Mouse (Mus musculus) limb, embryonic 10.5 days (tissue): ENCODE results near the gene Gpank1. TPM values are rescaled to one million over a fixed set of nuclear protein-coding genes. Genes with fewer than 3 reads are reported as not detected.

Source experiments
- DNase-seq: peaks from one replicate; pipeline ENCODE4 v3.0.0-alpha.2; 2017; ENCODE audit warnings: low spot score
- H3K27ac ChIP-seq: fragments of 300-500 bp; sonication (generic); 2 replicates; pipeline ENCODE4 v1.5.1; 2016; ENCODE audit warnings: mild to moderate bottlenecking
- H3K27me3 ChIP-seq: fragments of 300-500 bp; sonication (generic); 2 replicates; pipeline ENCODE4 v1.6.1; 2016; ENCODE audit warnings: low read depth, mild to moderate bottlenecking; ENCODE audit not compliant: poor library complexity, severe bottlenecking
- H3K36me3 ChIP-seq: fragments of 300-500 bp; sonication (generic); 2 replicates; pipeline ENCODE4 v1.6.1; 2016; ENCODE audit warnings: mild to moderate bottlenecking, moderate library complexity
- H3K4me1 ChIP-seq: fragments of 300-500 bp; sonication (generic); 2 replicates; pipeline ENCODE4 v1.6.1; 2016
- H3K4me3 ChIP-seq: fragments of 300-500 bp; sonication (generic); 2 replicates; pipeline ENCODE4 v1.5.1; 2016; ENCODE audit warnings: mild to moderate bottlenecking, moderate library complexity
- H3K9me3 ChIP-seq: fragments of 300-500 bp; sonication (generic); replicated peaks from 2 replicates; pipeline ENCODE4 v1.6.1; 2016; ENCODE audit warnings: mild to moderate bottlenecking
- WGBS: fragments of 180-500 bp; shearing (Covaris S2); methylation state at CpG from one replicate; pipeline ENCODE4 v1.1.7; 2016; 5-methylcytosine and 5-hydroxymethylcytosine counted together
- polyA plus RNA-seq: library from polyadenylated mRNA; unstranded; fragments of >200 nt; fragmentation: Nextera tagmentation; extraction: Ambion mirVana; gene quantifications from 2 replicates; pipeline ENCODE4 v1.2.1, GENCODE M21; 2016

Gpank1 gene
- polyA plus RNA-seq, 1 experiment from 2014 or later = 33.9 TPM

DNA sequence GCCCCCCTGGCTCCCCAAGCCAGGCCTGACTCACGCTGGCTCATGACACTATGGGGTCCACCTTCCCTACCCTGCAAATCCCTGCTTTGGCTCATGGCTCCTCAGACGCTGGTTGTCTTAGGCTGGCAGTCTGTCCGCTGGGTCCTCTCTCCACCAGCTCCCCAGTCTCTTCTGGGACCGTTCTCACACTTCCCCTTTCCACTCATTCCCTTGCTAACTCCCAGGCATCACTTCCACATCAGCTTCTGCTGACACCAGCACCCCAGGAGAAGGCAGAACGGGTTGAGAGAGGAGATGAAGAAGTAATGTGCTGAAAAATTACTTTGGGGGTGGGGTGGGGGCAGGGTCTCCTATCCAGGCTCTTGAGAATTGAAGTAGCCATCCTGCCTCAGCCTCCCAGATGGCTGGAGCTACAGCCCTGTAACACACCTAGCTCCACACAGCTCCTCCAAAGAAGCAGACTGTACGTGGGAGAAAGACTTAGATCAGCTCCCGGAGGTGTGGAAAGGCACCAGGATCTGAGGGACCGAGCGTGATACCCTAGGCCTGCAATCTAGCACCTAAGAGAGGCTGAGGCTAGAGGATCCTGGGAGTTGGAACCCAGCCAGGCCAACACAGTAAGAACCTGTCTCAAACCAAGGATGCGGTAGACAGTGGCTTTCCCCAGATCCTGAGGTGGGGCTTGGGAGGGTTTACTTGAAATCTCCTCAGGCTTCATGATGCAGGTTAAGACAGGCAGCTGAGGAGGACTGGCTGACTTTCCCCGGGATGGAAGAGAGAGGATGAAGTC, 51.4 kb downstream of the Gpank1 start:
- Histone ChIP-seq H3K27ac (no peak overlapping the region), H3K36me3 (no peaks in the 10 kb centered on the region), H3K4me1 (peaks cover 11% of the 10 kb centered on the region), H3K4me3 (no peak overlapping the region), H3K9me3 (no peaks in the 10 kb centered on the region), H3K27me3 (no peaks in the 10 kb centered on the region)
- WGBS = 69% methylated on average over 11 of the region's 11 CpGs
- no peak for DNase-seq

DNA sequence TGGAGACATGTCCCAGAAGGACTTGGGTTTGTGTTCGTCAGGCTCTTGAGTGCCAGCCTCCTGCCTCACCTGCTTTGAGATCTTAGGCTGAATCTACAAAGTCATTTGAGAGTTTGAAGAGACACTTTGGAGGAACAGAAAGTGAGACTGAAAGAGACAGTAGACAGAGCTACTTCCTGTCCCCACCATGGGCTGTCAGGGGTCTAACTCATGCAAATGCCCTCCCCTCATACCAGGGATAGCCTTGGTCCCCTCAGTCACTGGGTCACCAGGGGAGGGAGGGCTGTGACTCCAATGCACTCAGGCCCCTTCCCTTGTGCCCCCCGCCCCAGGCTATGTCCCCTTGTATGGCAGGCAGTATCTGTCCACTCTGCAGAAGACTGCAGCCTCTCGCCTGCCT, 52.1 kb downstream of the Gpank1 start:
- Histone ChIP-seq H3K9me3 (no peaks in the 10 kb centered on the region), H3K4me3 (no peak overlapping the region), H3K4me1 (peaks cover 11% of the 10 kb centered on the region), H3K36me3 (no peaks in the 10 kb centered on the region), H3K27me3 (no peaks in the 10 kb centered on the region), H3K27ac (no peak overlapping the region)
- DNase-seq = no peak
- WGBS = 74% methylated on average over 3 of the region's 3 CpGs

Other genes with a start within 250 kb of the Gpank1 start
- gene Zbtb12, start 242.0 kb upstream of the Gpank1 start, polyA plus RNA-seq = 6.2 and 6.3 TPM in 2 replicates
- 0.06 TPM in 1 of 2 replicates, not detected in the other for gene Gm20547, start 239.4 kb upstream of the Gpank1 start, polyA plus RNA-seq
- 0.29 and 0.40 TPM in 2 replicates for gene C2, start 223.2 kb upstream of the Gpank1 start, polyA plus RNA-seq
- 109 and 116 TPM in 2 replicates for gene Ehmt2, start 223.0 kb upstream of the Gpank1 start, polyA plus RNA-seq
- not detected in 2 replicates for gene Slc44a4, start 207.0 kb upstream of the Gpank1 start, polyA plus RNA-seq
- gene Neu1, start 190.2 kb upstream of the Gpank1 start, polyA plus RNA-seq = 14.6 and 16.1 TPM in 2 replicates
- 0.08 and 0.14 TPM in 2 replicates for gene Hspa1b, start 162.2 kb upstream of the Gpank1 start, polyA plus RNA-seq
- not detected in 2 replicates for gene Gm20481, start 151.5 kb upstream of the Gpank1 start, polyA plus RNA-seq
- gene Hspa1a, start 149.3 kb upstream of the Gpank1 start, polyA plus RNA-seq = 1.1 and 1.4 TPM in 2 replicates
- 0.58 and 0.85 TPM in 2 replicates for gene Hspa1l, start 148.8 kb upstream of the Gpank1 start, polyA plus RNA-seq
- gene Lsm2, start 139.6 kb upstream of the Gpank1 start, polyA plus RNA-seq = 320 and 365 TPM in 2 replicates
- 222 and 267 TPM in 2 replicates for gene Vars, start 120.5 kb upstream of the Gpank1 start, polyA plus RNA-seq
- 0.15 and 0.23 TPM in 2 replicates for gene Vwa7, start 104.9 kb upstream of the Gpank1 start, polyA plus RNA-seq
- gene Sapcd1, start 93.4 kb upstream of the Gpank1 start, polyA plus RNA-seq = 1.2 and 1.4 TPM in 2 replicates
- gene Msh5, start 74.7 kb upstream of the Gpank1 start, polyA plus RNA-seq = 5.2 and 5.4 TPM in 2 replicates
- 174 and 186 TPM in 2 replicates for gene Clic1, start 71.5 kb upstream of the Gpank1 start, polyA plus RNA-seq
- 453 and 568 TPM in 2 replicates for gene Ddah2, start 62.4 kb upstream of the Gpank1 start, polyA plus RNA-seq
- gene Ly6g6c, start 56.1 kb upstream of the Gpank1 start, polyA plus RNA-seq = not detected in 2 replicates
- 0.36 and 0.46 TPM in 2 replicates for gene Mpig6b, start 55.3 kb upstream of the Gpank1 start, polyA plus RNA-seq
- gene Ly6g6e, start 44.6 kb upstream of the Gpank1 start, polyA plus RNA-seq = 0.81 and 0.95 TPM in 2 replicates
- 0.80 and 1.1 TPM in 2 replicates for gene Ly6g6d, start 43.4 kb upstream of the Gpank1 start, polyA plus RNA-seq
- gene Ly6g6f, start 35.8 kb upstream of the Gpank1 start, polyA plus RNA-seq = 0.56 and 0.66 TPM in 2 replicates
- 53.3 and 63.6 TPM in 2 replicates for gene Abhd16a, start 32.2 kb upstream of the Gpank1 start, polyA plus RNA-seq
- gene Ly6g5c, start 13.2 kb upstream of the Gpank1 start, polyA plus RNA-seq = not detected in 2 replicates
- gene Ly6g5b, start 6.0 kb upstream of the Gpank1 start, polyA plus RNA-seq = 1.4 and 1.7 TPM in 2 replicates
- 299 and 317 TPM in 2 replicates for gene Csnk2b, start 598 bp downstream of the Gpank1 start, polyA plus RNA-seq
- 8.4 and 8.5 TPM in 2 replicates for gene D17H6S53E, start 4.9 kb downstream of the Gpank1 start, polyA plus RNA-seq
- gene Apom, start 10.6 kb downstream of the Gpank1 start, polyA plus RNA-seq = 0.39 and 0.56 TPM in 2 replicates
- gene Bag6, start 13.7 kb downstream of the Gpank1 start, polyA plus RNA-seq = 74.2 and 74.7 TPM in 2 replicates
- gene Prrc2a, start 43.4 kb downstream of the Gpank1 start, polyA plus RNA-seq = 213 and 229 TPM in 2 replicates
- gene Aif1, start 54.6 kb downstream of the Gpank1 start, polyA plus RNA-seq = 1.5 and 1.8 TPM in 2 replicates
- 1.6 and 2.0 TPM in 2 replicates for gene Lst1, start 67.0 kb downstream of the Gpank1 start, polyA plus RNA-seq
- gene Ltb, start 73.0 kb downstream of the Gpank1 start, polyA plus RNA-seq = 0.38 and 0.45 TPM in 2 replicates
- gene Tnf, start 80.6 kb downstream of the Gpank1 start, polyA plus RNA-seq = 0.14 TPM in 1 of 2 replicates, not detected in the other
- not detected in 2 replicates for gene Lta, start 83.9 kb downstream of the Gpank1 start, polyA plus RNA-seq
- gene Gm16181, start 99.4 kb downstream of the Gpank1 start, polyA plus RNA-seq = 0.30 and 0.33 TPM in 2 replicates
- 4.5 and 5.2 TPM in 2 replicates for gene Atp6v1g2, start 112.2 kb downstream of the Gpank1 start, polyA plus RNA-seq
- gene Nfkbil1, start 114.3 kb downstream of the Gpank1 start, polyA plus RNA-seq = 10.7 and 12.1 TPM in 2 replicates
- 749 and 792 TPM in 2 replicates for gene Ddx39b, start 120.3 kb downstream of the Gpank1 start, polyA plus RNA-seq
- gene H2-D1, start 141.3 kb downstream of the Gpank1 start, polyA plus RNA-seq = 21.4 and 23.1 TPM in 2 replicates
- not detected in 2 replicates for gene H2-Q1, start 198.9 kb downstream of the Gpank1 start, polyA plus RNA-seq
- gene H2-Q2, start 220.8 kb downstream of the Gpank1 start, polyA plus RNA-seq = 0.79 and 0.80 TPM in 2 replicates